Mouse (Mus musculus) gastrocnemius, adult 18-20 months (tissue): ENCODE results near the gene Olfr92. TPM values are rescaled to one million over a fixed set of nuclear protein-coding genes. Genes with fewer than 3 reads are reported as not detected.
"Not testable (repeated sequence)": the region's sequence is repeated elsewhere in the genome, so short reads cannot be mapped to it uniquely, and the experiment has no call there.

ENCODE experiments used
- DNase-seq: peaks from one replicate; pipeline ENCODE4 v3.0.0; 2021; ENCODE audit warnings: low spot score
- long read RNA-seq, 2 experiments: library from polyadenylated mRNA; stranded (forward); transcript quantifications; one replicate each; pipeline ENCODE4 v2.0.0; 2021
- total RNA-seq, 2 experiments: library from RNA; stranded (reverse); gene quantifications; 2 replicates each; pipeline ENCODE4 v1.2.3; 2021

Gene Olfr92
- not detected for total RNA-seq
- long read RNA-seq, experiment 1: 0 reads
- long read RNA-seq, experiment 2: 0 reads

GRCm38 (mm10) chr17:37119988-37120387, at the start of gene Olfr92:
TSS of gene Olfr92 (minus strand) at chr17:37120088.
- no peak for DNase-seq

GRCm38 (mm10) chr17:37161394-37161793, 41.5 kb upstream of the Olfr92 start, which contains the start of gene Olfr93:
TSS of gene Olfr93 (minus strand) at chr17:37161494.
- no peak for DNase-seq

- not testable (repeated sequence) for DNase-seq
Measured at GRCm38 (mm10) chr17:37131366-37131765, 11.5 kb upstream of the Olfr92 start.

- DNase-seq: no peak
Measured at GRCm38 (mm10) chr17:37098178-37098577, 21.7 kb downstream of the Olfr92 start, which contains the start of gene Olfr91. TSS of gene Olfr91 (minus strand) at chr17:37098278.

GRCm38 (mm10) chr17:37093289-37093688, 26.6 kb downstream of the Olfr92 start:
- DNase-seq: no peak

- no peak for DNase-seq
Measured at GRCm38 (mm10) chr17:37092198-37092597, 27.7 kb downstream of the Olfr92 start.

- DNase-seq: no peak
Measured at GRCm38 (mm10) chr17:37088399-37088798, 31.5 kb downstream of the Olfr92 start, which contains the start of gene Olfr90. TSS of gene Olfr90 (minus strand) at chr17:37088499.

- no peak for DNase-seq
Measured at GRCm38 (mm10) chr17:37085545-37085944, 34.3 kb downstream of the Olfr92 start.

GRCm38 (mm10) chr17:37084632-37085031, 35.3 kb downstream of the Olfr92 start:
- DNase-seq: no peak

GRCm38 (mm10) chr17:37083327-37083726, 36.6 kb downstream of the Olfr92 start:
- peak; percentile 58 for DNase-seq

- no peak for DNase-seq
Measured at GRCm38 (mm10) chr17:37081659-37082058, 38.2 kb downstream of the Olfr92 start.

GRCm38 (mm10) chr17:37080119-37080518, 39.8 kb downstream of the Olfr92 start:
- DNase-seq: peak; percentile 27

GRCm38 (mm10) chr17:37078990-37079389, 40.9 kb downstream of the Olfr92 start:
- DNase-seq: no peak

GRCm38 (mm10) chr17:37078193-37078592, 41.7 kb downstream of the Olfr92 start:
- no peak for DNase-seq

GRCm38 (mm10) chr17:37075766-37076165, 44.1 kb downstream of the Olfr92 start:
- no peak for DNase-seq

GRCm38 (mm10) chr17:37075181-37075580, 44.7 kb downstream of the Olfr92 start:
- DNase-seq: no peak

GRCm38 (mm10) chr17:37072730-37073276, 47.1 kb downstream of the Olfr92 start:
- no peak for DNase-seq

- DNase-seq: no peak
Measured at GRCm38 (mm10) chr17:37072080-37072729, 47.7 kb downstream of the Olfr92 start.

- DNase-seq: no peak
Measured at GRCm38 (mm10) chr17:37070121-37070520, 49.8 kb downstream of the Olfr92 start.

- DNase-seq: no peak
Measured at GRCm38 (mm10) chr17:37067861-37068260, 52.0 kb downstream of the Olfr92 start.

- no peak for DNase-seq
Measured at GRCm38 (mm10) chr17:37065993-37066392, 53.9 kb downstream of the Olfr92 start.

GRCm38 (mm10) chr17:37063686-37064495, 56.0 kb downstream of the Olfr92 start:
- DNase-seq: no peak
